Mouse (Mus musculus): ENCODE data around the gene Lrmda. TPM values are rescaled to one million over a fixed set of nuclear protein-coding genes. Genes with fewer than 3 reads are reported as not detected.

Lrmda gene
- polyA plus RNA-seq, 1 experiment from 2014 or later: 0.23 TPM

GRCm38 (mm10) chr14:22600166-22600565 is 580.7 kb downstream of the Lrmda start:
- peaks cover 15% of the 10 kb centered on the region for H3K4me1 ChIP-seq (replicated peaks)
- no peaks in the 10 kb centered on the region for H3K36me3 ChIP-seq
- 23% methylated on average over 3 of the region's 3 CpGs for WGBS
- ATAC-seq: no peak
- no peaks in the 10 kb centered on the region; the same call in 1 of the 2 replicates for H3K27me3 ChIP-seq
- H3K4me3 ChIP-seq (replicated peaks): no peak overlapping the region
- no peak overlapping the region for H3K4me2 ChIP-seq (replicated peaks)
- no peak overlapping the region for H3K9ac ChIP-seq (replicated peaks)
- H3K27ac ChIP-seq: no peak overlapping the region
- peaks cover 3% of the 10 kb centered on the region; the same call in 1 of the 2 replicates for H3K9me3 ChIP-seq

- Histone ChIP-seq H3K9me3 (no peaks in the 10 kb centered on the region), H3K4me2 (replicated peaks) (no peak overlapping the region), H3K36me3 (no peaks in the 10 kb centered on the region), H3K27ac (no peak overlapping the region), H3K4me3 (replicated peaks) (no peak overlapping the region), H3K27me3 (no peaks in the 10 kb centered on the region; the same call in 1 of the 2 replicates), H3K4me1 (replicated peaks) (peaks cover 15% of the 10 kb centered on the region), H3K9ac (replicated peaks) (no peak overlapping the region)
- no peak for ATAC-seq
- WGBS: 92% methylated on average over 2 of the region's 2 CpGs
Measured at GRCm38 (mm10) chr14:22602308-22602707, 582.8 kb downstream of the Lrmda start.

DNA sequence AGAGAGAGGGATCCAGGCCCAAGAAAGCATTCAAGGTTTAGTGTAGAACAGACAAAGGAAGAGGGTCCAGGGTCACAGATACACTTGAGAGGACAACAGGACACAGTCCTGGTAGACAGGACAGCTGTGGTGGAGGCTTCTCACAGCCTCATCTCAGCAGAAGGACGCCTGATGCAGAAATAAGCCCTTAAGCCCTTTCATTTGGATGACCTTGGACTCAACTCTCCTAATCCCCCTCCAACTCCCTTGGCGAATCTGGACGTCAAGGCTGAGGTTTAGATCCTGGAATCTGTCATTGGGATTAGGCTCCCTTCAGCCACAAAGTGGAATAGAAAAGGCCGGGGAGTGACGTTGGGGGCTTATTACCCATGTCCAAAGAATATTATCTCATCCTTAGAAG is 589.1 kb downstream of the Lrmda start:
- Histone ChIP-seq H3K27ac (no peak overlapping the region), H3K4me1 (replicated peaks) (no peaks in the 10 kb centered on the region), H3K36me3 (no peaks in the 10 kb centered on the region), H3K4me2 (replicated peaks) (no peak overlapping the region), H3K9me3 (no peaks in the 10 kb centered on the region), H3K4me3 (replicated peaks) (no peak overlapping the region), H3K27me3 (no peaks in the 10 kb centered on the region; the same call in 1 of the 2 replicates), H3K9ac (replicated peaks) (no peak overlapping the region)
- no peak for ATAC-seq
- WGBS: 22% methylated on average over 5 of the region's 5 CpGs

- 81% methylated on average over 13 of the region's 13 CpGs for WGBS
- no peak overlapping the region for H3K4me3 ChIP-seq (replicated peaks)
- no peaks in the 10 kb centered on the region for H3K9me3 ChIP-seq
- H3K27me3 ChIP-seq: no peaks in the 10 kb centered on the region
- ATAC-seq: no peak
- no peak overlapping the region for H3K9ac ChIP-seq (replicated peaks)
- H3K4me2 ChIP-seq (replicated peaks): no peak overlapping the region
- no peaks in the 10 kb centered on the region for H3K4me1 ChIP-seq (replicated peaks)
- no peaks in the 10 kb centered on the region for H3K36me3 ChIP-seq
- no peak overlapping the region for H3K27ac ChIP-seq
Measured at GRCm38 (mm10) chr14:22609261-22610245, 590.0 kb downstream of the Lrmda start.

DNA sequence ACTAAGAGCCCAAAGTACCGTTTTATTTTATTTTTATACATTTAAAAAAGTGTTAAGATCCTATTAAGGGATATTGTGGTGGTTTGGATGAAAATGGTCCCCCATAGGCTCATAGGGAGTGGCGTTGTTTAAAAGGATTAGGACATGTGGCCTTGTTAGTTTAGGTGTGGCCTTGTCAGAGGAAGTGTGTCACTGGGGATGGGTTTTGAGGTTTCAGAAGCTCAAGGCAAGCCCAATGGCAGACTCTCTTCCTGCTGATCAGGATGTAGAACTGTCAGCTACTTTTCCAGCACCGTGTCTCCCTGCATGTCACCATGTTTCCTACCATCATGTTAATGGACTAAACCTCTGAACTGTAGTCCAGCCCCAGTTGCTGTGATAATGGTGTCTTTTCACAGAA is 591.5 kb downstream of the Lrmda start:
- Histone ChIP-seq H3K4me2 (replicated peaks) (no peak overlapping the region), H3K4me3 (replicated peaks) (no peak overlapping the region), H3K9ac (replicated peaks) (no peak overlapping the region), H3K27me3 (no peaks in the 10 kb centered on the region), H3K27ac (no peak overlapping the region), H3K9me3 (no peaks in the 10 kb centered on the region), H3K4me1 (replicated peaks) (no peaks in the 10 kb centered on the region), H3K36me3 (no peaks in the 10 kb centered on the region)
- no peak for ATAC-seq
- 87% methylated on average over 3 of the region's 3 CpGs for WGBS

DNA sequence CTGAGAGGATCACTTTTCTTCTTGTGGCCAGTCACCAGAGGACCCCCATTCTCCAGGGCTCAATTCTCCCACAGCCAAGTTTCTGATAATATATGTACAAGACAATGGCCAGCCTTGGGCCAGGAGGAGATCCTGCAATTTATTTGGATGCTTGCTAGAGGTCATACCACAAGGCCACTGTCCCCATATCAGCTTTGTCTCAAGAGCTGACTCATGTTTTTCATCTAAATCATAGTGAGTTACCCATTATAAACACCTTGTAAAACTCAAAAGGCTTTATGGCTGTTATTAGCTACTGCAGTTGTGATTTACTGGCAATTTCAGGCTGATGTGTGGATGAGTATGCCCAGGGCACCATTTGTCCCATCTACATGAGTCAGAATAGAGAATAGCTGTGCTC is 600.7 kb downstream of the Lrmda start:
- H3K27ac ChIP-seq: no peak overlapping the region
- no peaks in the 10 kb centered on the region for H3K9me3 ChIP-seq
- no peaks in the 10 kb centered on the region for H3K36me3 ChIP-seq
- H3K9ac ChIP-seq (replicated peaks): no peak overlapping the region
- H3K4me3 ChIP-seq (replicated peaks): no peak overlapping the region
- no peaks in the 10 kb centered on the region for H3K27me3 ChIP-seq
- ATAC-seq: no peak
- H3K4me2 ChIP-seq (replicated peaks): no peak overlapping the region
- H3K4me1 ChIP-seq (replicated peaks): no peaks in the 10 kb centered on the region

GRCm38 (mm10) chr14:22621941-22622340 is 602.4 kb downstream of the Lrmda start:
- no peaks in the 10 kb centered on the region for H3K36me3 ChIP-seq
- H3K27ac ChIP-seq: no peak overlapping the region
- WGBS: 93% methylated on average over 3 of the region's 3 CpGs
- H3K27me3 ChIP-seq: no peaks in the 10 kb centered on the region
- ATAC-seq: no peak
- no peak overlapping the region for H3K4me2 ChIP-seq (replicated peaks)
- H3K4me1 ChIP-seq (replicated peaks): no peaks in the 10 kb centered on the region
- H3K9ac ChIP-seq (replicated peaks): no peak overlapping the region
- H3K9me3 ChIP-seq: no peaks in the 10 kb centered on the region
- H3K4me3 ChIP-seq (replicated peaks): no peak overlapping the region

DNA sequence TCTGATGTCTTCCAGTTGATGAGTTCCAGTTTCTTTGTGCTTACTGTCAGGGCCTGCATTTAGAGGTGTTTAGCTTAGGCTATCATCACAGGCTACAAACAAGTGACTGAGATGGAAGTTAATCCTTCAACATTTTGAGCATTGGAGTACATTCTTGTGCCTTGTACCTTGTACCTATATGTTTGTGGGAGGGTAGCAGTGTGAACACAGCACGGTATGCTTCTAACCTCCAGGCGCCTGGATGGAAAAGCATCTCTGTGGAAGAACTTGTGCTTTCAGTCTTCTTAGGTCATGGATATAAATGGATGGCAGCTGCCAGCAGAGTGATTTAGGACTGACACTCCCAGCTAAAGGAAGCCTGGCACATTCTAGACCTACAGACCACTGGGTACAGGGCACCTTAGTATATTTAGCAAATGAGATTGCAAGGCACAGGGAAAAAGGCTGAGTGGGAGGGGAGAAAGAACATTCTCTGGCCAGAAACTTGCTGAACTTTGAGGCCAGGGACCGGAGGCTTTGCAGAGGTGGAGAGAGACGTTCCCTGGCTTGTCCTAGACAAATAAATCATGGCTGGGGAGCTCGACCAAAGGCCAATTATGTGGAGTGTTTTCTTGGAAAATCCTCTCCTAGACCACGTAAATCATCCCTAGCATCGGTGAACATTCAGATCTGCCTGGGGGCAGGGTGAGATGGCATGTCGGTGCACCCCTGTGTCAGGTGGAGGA is 607.8 kb downstream of the Lrmda start:
- Histone ChIP-seq H3K27me3 (no peaks in the 10 kb centered on the region), H3K9ac (replicated peaks) (no peak overlapping the region), H3K9me3 (no peaks in the 10 kb centered on the region), H3K27ac (no peak overlapping the region), H3K4me1 (replicated peaks) (no peaks in the 10 kb centered on the region), H3K4me2 (replicated peaks) (no peak overlapping the region), H3K4me3 (replicated peaks) (no peak overlapping the region), H3K36me3 (no peaks in the 10 kb centered on the region)
- no peak for ATAC-seq
- WGBS: 86% methylated on average over 8 of the region's 8 CpGs

DNA sequence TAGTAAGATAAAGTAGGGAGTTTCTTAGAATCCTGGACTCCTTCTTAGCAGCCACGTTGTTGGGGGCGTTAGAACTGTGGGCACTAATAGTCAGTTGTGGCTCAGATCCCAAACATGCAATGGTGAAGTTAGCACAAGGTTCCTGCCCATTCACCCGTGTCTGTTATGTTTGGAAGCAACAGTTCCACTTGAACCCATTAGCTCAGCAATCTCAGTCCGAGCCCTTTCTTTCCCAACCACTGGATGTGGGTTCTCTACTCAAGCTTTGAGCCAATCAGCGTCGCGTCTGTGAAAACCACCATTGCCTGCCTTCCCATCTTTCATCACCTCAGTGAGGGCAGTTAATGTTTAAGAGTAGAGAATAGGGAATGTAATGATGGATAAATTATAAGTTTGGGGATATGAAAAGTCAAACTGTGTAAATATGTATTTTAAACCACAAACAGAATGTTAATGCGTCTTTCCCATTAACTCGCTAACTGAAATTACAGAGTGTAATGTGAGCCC is 610.9 kb downstream of the Lrmda start:
- Histone ChIP-seq H3K27me3 (no peaks in the 10 kb centered on the region), H3K9ac (replicated peaks) (no peak overlapping the region), H3K9me3 (no peaks in the 10 kb centered on the region), H3K27ac (no peak overlapping the region), H3K4me2 (replicated peaks) (no peak overlapping the region), H3K36me3 (no peaks in the 10 kb centered on the region), H3K4me3 (replicated peaks) (no peak overlapping the region), H3K4me1 (replicated peaks) (no peaks in the 10 kb centered on the region)
- 91% methylated on average over 9 of the region's 9 CpGs for WGBS
- no peak for ATAC-seq

DNA sequence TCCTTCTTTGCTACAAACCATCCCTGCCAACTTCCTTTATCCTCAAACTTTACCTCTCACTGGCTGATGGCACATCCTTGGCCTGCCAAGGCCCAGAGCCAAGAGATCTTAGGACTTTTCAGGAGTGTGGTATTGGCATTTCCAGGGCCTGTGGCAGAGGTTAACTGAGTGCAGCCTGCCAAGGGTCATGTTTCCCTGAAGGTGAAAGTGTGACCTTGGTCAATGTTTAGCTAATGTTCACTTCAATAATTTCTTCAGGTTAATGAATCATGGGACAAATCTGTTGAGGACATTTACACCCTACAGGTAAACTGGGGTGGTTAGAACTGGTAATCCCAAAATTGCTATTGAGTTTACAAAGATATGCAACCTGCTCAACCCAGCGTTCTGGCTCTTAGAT is 614.1 kb downstream of the Lrmda start:
- Histone ChIP-seq H3K4me3 (replicated peaks) (no peak overlapping the region), H3K9me3 (no peaks in the 10 kb centered on the region), H3K9ac (replicated peaks) (no peak overlapping the region), H3K4me2 (replicated peaks) (no peak overlapping the region), H3K27me3 (no peaks in the 10 kb centered on the region), H3K4me1 (replicated peaks) (no peaks in the 10 kb centered on the region), H3K27ac (no peak overlapping the region), H3K36me3 (no peaks in the 10 kb centered on the region)
- ATAC-seq: no peak
- 79% methylated on average over 1 of the region's 1 CpGs for WGBS

DNA sequence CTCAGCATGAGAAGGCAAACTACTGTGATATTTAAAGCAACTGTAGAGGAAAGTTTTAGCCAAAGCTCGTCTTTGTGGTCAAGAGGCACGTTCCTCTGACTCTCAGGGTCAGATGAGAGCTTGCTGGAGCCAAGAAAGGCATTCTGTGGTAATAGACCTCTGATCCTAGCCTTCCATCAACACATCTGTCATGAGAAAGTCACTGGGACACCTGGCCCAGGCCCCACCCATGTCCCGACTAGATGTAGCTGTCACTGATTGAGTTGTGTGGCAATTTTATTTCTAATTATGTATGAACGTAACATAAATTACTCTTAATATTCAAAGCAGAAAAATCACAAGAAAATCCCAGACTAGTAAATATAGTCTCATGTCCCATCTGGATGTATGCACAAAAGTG is 624.0 kb downstream of the Lrmda start:
- no peak overlapping the region for H3K4me3 ChIP-seq (replicated peaks)
- H3K9ac ChIP-seq (replicated peaks): no peak overlapping the region
- no peak overlapping the region for H3K4me2 ChIP-seq (replicated peaks)
- 80% methylated on average over 4 of the region's 4 CpGs for WGBS
- no peak for ATAC-seq
- no peak overlapping the region for H3K27ac ChIP-seq
- no peaks in the 10 kb centered on the region for H3K36me3 ChIP-seq
- H3K27me3 ChIP-seq: no peaks in the 10 kb centered on the region; the same call in 1 of the 2 replicates
- H3K4me1 ChIP-seq (replicated peaks): no peaks in the 10 kb centered on the region
- H3K9me3 ChIP-seq: no peaks in the 10 kb centered on the region
